Mouse (Mus musculus): ENCODE measurements around the gene Raph1. TPM values are rescaled to one million over a fixed set of nuclear protein-coding genes. Genes with fewer than 3 reads are reported as not detected.
"Not testable (repeated sequence)": the region's sequence is repeated elsewhere in the genome, so short reads cannot be mapped to it uniquely, and the experiment has no call there.

Raph1 gene
- polyA plus RNA-seq, 1 experiment from 2014 or later = 27.8 TPM

GRCm38 (mm10) chr1:60482881-60483280 lies 84.0 kb downstream of the Raph1 start:
- peaks cover 14% of the 10 kb centered on the region for H3K36me3 ChIP-seq
- 95% methylated on average over 1 of the region's 1 CpGs for WGBS
- ATAC-seq (ENCODE audit: low FRiP score, low read depth) = no peak
- no peak overlapping the region for H3K9ac ChIP-seq
- no peaks in the 10 kb centered on the region for H3K9me3 ChIP-seq
- no peak overlapping the region for H3K4me3 ChIP-seq
- no peak overlapping the region for H3K27ac ChIP-seq
- no peak overlapping the region for H3K4me2 ChIP-seq (replicated peaks)
- no peaks in the 10 kb centered on the region for H3K27me3 ChIP-seq (replicated peaks)
- H3K4me1 ChIP-seq = no peaks in the 10 kb centered on the region

- H3K27ac ChIP-seq = no peak overlapping the region
- H3K9ac ChIP-seq = no peak overlapping the region
- no peak overlapping the region for H3K4me3 ChIP-seq
- H3K27me3 ChIP-seq (replicated peaks) = no peaks in the 10 kb centered on the region
- H3K36me3 ChIP-seq = peaks cover 19% of the 10 kb centered on the region
- 37% methylated on average over 1 of the region's 1 CpGs for WGBS
- no peak overlapping the region for H3K4me2 ChIP-seq (replicated peaks)
- no peak for ATAC-seq (ENCODE audit: low FRiP score, low read depth)
- H3K4me1 ChIP-seq = no peaks in the 10 kb centered on the region
- H3K9me3 ChIP-seq = no peaks in the 10 kb centered on the region
Observed at GRCm38 (mm10) chr1:60481561-60481960, 85.3 kb downstream of the Raph1 start.

GRCm38 (mm10) chr1:60470541-60470940 lies 96.4 kb downstream of the Raph1 start:
- Histone ChIP-seq H3K4me1 (no peaks in the 10 kb centered on the region), H3K9ac (no peak overlapping the region), H3K9me3 (no peaks in the 10 kb centered on the region), H3K27me3 (replicated peaks) (no peaks in the 10 kb centered on the region), H3K36me3 (peaks cover 18% of the 10 kb centered on the region), H3K4me2 (replicated peaks) (no peak overlapping the region), H3K27ac (no peak overlapping the region), H3K4me3 (no peak overlapping the region)
- WGBS = 91% methylated on average over 7 of the region's 7 CpGs
- ATAC-seq (ENCODE audit: low FRiP score, low read depth) = no peak

GRCm38 (mm10) chr1:60469491-60469890 lies 97.4 kb downstream of the Raph1 start:
- 96% methylated on average over 2 of the region's 2 CpGs for WGBS
- Histone ChIP-seq H3K4me3 (no peak overlapping the region), H3K27me3 (replicated peaks) (no peaks in the 10 kb centered on the region), H3K27ac (no peak overlapping the region), H3K36me3 (peaks cover 18% of the 10 kb centered on the region), H3K9ac (no peak overlapping the region), H3K9me3 (no peaks in the 10 kb centered on the region), H3K4me2 (replicated peaks) (no peak overlapping the region), H3K4me1 (no peaks in the 10 kb centered on the region)
- ATAC-seq (ENCODE audit: low FRiP score, low read depth) = no peak

- Histone ChIP-seq H3K27ac (no peak overlapping the region), H3K4me1 (no peaks in the 10 kb centered on the region), H3K9ac (no peak overlapping the region), H3K4me2 (replicated peaks) (no peak overlapping the region), H3K36me3 (peaks cover 15% of the 10 kb centered on the region), H3K27me3 (replicated peaks) (no peaks in the 10 kb centered on the region), H3K4me3 (no peak overlapping the region), H3K9me3 (no peaks in the 10 kb centered on the region)
- 100% methylated on average over 1 of the region's 1 CpGs for WGBS
- ATAC-seq (ENCODE audit: low FRiP score, low read depth) = no peak
Observed at GRCm38 (mm10) chr1:60460623-60461022, 106.3 kb downstream of the Raph1 start.

GRCm38 (mm10) chr1:60449896-60450295 lies 117.0 kb downstream of the Raph1 start:
- ATAC-seq (ENCODE audit: low FRiP score, low read depth) = no peak
- H3K9me3 ChIP-seq = no peaks in the 10 kb centered on the region
- peaks cover 26% of the 10 kb centered on the region for H3K36me3 ChIP-seq
- H3K4me3 ChIP-seq = no peak overlapping the region
- no peak overlapping the region for H3K9ac ChIP-seq
- 40% methylated on average over 1 of the region's 1 CpGs for WGBS
- H3K4me2 ChIP-seq (replicated peaks) = no peak overlapping the region
- H3K27me3 ChIP-seq (replicated peaks) = no peaks in the 10 kb centered on the region
- H3K4me1 ChIP-seq = no peaks in the 10 kb centered on the region
- no peak overlapping the region for H3K27ac ChIP-seq

GRCm38 (mm10) chr1:60447067-60447466 lies 119.8 kb downstream of the Raph1 start:
- Histone ChIP-seq H3K9ac (no peak overlapping the region), H3K4me2 (replicated peaks) (no peak overlapping the region), H3K27ac (no peak overlapping the region), H3K4me3 (no peak overlapping the region), H3K36me3 (peaks cover 22% of the 10 kb centered on the region), H3K9me3 (no peaks in the 10 kb centered on the region), H3K4me1 (no peaks in the 10 kb centered on the region), H3K27me3 (replicated peaks) (no peaks in the 10 kb centered on the region)
- WGBS = 88% methylated on average over 12 of the region's 12 CpGs
- no peak for ATAC-seq (ENCODE audit: low FRiP score, low read depth)

- H3K9ac ChIP-seq; H3K27ac ChIP-seq; H3K4me3 ChIP-seq; H3K4me2 ChIP-seq (replicated peaks); H3K9me3 ChIP-seq; H3K27me3 ChIP-seq (replicated peaks); H3K4me1 ChIP-seq; ATAC-seq (ENCODE audit: low FRiP score, low read depth): not testable (repeated sequence)
- H3K36me3 ChIP-seq = peaks cover 13% of the 10 kb centered on the region; the same call in 1 of the 2 replicates
- 73% methylated on average over 5 of the region's 5 CpGs for WGBS
Observed at GRCm38 (mm10) chr1:60441438-60441837, 125.5 kb downstream of the Raph1 start.

GRCm38 (mm10) chr1:60432497-60432896 lies 134.4 kb downstream of the Raph1 start:
- no peak for ATAC-seq (ENCODE audit: low FRiP score, low read depth)
- no peaks in the 10 kb centered on the region for H3K27me3 ChIP-seq (replicated peaks)
- peaks cover 5% of the 10 kb centered on the region; the same call in 1 of the 2 replicates for H3K4me1 ChIP-seq
- H3K9ac ChIP-seq = no peak overlapping the region
- WGBS = 10% methylated on average over 1 of the region's 1 CpGs
- H3K9me3 ChIP-seq = no peaks in the 10 kb centered on the region
- H3K36me3 ChIP-seq = peaks cover 2% of the 10 kb centered on the region; the same call in 1 of the 2 replicates
- no peak overlapping the region for H3K27ac ChIP-seq
- H3K4me3 ChIP-seq = no peak overlapping the region
- no peak overlapping the region for H3K4me2 ChIP-seq (replicated peaks)

Small RNAs within 50 kb of the gene (microRNA-seq; reads per million reads assigned to microRNA genes)
- gene Gm23762 = not detected

Other genes starting within 250 kb of the Raph1 start
- gene Cyp20a1, start 223.8 kb downstream of the Raph1 start, polyA plus RNA-seq (2016; fragmentation: Nextera tagmentation; extraction: Ambion mirVana) = 26.2 and 27.1 TPM in 2 replicates
- 60.5 and 66.7 TPM in 2 replicates for gene Abi2, start 157.5 kb downstream of the Raph1 start, polyA plus RNA-seq (2016; fragmentation: Nextera tagmentation; extraction: Ambion mirVana)
- 0.14 and 0.26 TPM in 2 replicates for gene Cd28, start 149.7 kb upstream of the Raph1 start, polyA plus RNA-seq (2016; fragmentation: Nextera tagmentation; extraction: Ambion mirVana)

Measured in neural tube, embryonic 12.5 days (tissue).